Mouse (Mus musculus): ENCODE data around the gene Pola1. TPM values are rescaled to one million over a fixed set of nuclear protein-coding genes. Genes with fewer than 3 reads are reported as not detected.

Pola1 gene
- polyA plus RNA-seq, 1 experiment: 10.3 TPM

DNA sequence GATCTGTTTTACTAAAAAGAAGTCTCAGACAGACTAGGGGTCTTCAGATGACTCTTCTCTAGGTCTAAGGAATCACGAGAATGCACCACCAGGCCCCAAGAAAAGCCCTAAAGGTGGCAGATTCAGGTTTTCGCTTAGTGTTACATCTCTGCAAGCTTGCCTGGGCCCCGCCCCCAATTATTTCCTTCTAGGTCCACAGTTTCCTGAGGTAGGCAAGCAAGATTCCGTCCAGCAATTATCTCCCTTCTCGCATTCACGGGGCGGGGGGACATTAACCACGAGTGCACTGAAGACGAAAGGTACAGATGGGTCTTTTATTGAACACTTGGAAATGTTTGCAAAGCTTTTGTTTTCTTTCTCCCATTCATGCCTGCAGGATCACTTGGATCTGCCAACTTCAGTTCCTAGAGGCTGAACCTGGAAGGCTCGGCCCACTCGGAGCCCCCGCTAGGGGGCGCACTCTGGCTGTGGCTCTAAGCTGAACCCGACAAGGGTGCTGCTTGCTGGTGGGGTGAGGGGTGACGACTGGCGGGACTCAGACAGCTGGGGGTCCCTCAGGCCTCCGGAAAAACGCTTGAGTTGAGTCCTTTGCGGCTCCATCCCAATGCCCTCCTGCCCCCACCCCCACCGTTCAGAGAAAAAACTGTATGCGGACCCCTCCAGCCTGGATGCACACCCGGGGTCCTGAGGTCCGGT is 350.8 kb downstream of the Pola1 start:
- H3K27ac ChIP-seq (ENCODE audit: insufficient read depth, low read depth, low read length): no peak overlapping the region
- no peaks in the 10 kb centered on the region for H3K4me1 ChIP-seq (ENCODE audit: control insufficient read depth, insufficient read depth, low read length)
- TF ChIP-seq CTCF (IDR thresholded peaks at IDR 0.05; ENCODE audit: low read depth, low read length) (peak; percentile 28; the same call in 1 of the 2 replicates), POLR2A (IDR thresholded peaks at IDR 0.05; ENCODE audit: borderline replicate concordance, low read depth, low read length) (no peak)
- H3K4me3 ChIP-seq (ENCODE audit: insufficient read depth, low read length): no peak overlapping the region

DNA sequence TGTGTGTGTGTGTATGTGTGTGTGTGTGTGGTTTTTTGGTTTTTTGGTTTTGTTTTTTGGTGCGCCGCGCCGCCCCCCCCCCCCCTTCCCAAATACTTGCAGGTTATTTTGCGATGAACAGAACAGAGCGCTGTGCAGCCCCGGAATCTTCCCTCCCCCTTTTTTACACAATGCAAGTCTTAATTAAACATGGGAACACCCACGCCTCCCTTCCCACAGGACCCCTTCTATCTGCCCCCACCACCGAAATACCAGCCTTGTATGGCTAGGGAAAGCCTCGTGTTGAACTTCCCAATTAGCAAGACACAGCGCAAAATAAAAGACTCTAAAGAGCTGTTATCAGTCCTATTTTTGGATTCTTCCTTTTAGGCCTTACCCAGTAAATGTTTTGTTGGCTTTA is 352.0 kb downstream of the Pola1 start:
- Histone ChIP-seq H3K4me1 (ENCODE audit: control insufficient read depth, insufficient read depth, low read length) (no peaks in the 10 kb centered on the region), H3K4me3 (ENCODE audit: insufficient read depth, low read length) (no peak overlapping the region), H3K27ac (ENCODE audit: insufficient read depth, low read depth, low read length) (no peak overlapping the region)
- TF ChIP-seq POLR2A (IDR thresholded peaks at IDR 0.05; ENCODE audit: borderline replicate concordance, low read depth, low read length) (no peak), CTCF (IDR thresholded peaks at IDR 0.05; ENCODE audit: low read depth, low read length) (no peak)

DNA sequence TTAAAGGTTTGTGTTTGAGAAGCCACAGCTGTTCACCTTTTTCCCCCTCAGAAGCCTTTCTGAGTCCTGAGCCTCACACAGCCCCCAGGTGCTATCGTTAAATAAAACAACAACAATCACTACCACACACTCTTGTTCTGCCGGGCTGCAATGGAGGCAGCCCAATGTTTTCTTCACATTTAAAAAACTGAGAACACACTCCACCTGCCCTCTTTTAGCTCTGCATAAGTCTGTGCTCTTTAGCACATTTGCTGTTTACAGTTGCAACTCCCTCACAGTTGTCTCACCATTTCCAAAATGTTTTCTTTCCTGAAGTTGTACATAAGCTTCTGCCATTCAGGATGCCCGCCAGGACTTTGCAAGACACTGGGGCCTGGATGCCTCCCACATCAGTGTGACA is 356.3 kb downstream of the Pola1 start:
- Histone ChIP-seq H3K4me3 (ENCODE audit: insufficient read depth, low read length) (no peak overlapping the region), H3K4me1 (ENCODE audit: control insufficient read depth, insufficient read depth, low read length) (no peaks in the 10 kb centered on the region), H3K27ac (ENCODE audit: insufficient read depth, low read depth, low read length) (no peak overlapping the region)
- no peak for TF ChIP-seq CTCF (IDR thresholded peaks at IDR 0.05; ENCODE audit: low read depth, low read length)
- TF ChIP-seq POLR2A (IDR thresholded peaks at IDR 0.05; ENCODE audit: borderline replicate concordance, low read depth, low read length): no peak

Other genes with a start within 250 kb of the Pola1 start
- gene Pcyt1b, start 22.7 kb upstream of the Pola1 start, polyA plus RNA-seq (2012; ENCODE audit: insufficient read depth, insufficient read length, missing spikeins): 2.0 and 4.2 TPM in 2 replicates
- 21.8 and 25.6 TPM in 2 replicates for gene Pdk3, start 200.0 kb upstream of the Pola1 start, polyA plus RNA-seq (2012; ENCODE audit: insufficient read depth, insufficient read length, missing spikeins)